Mouse (Mus musculus) CD8-positive naive resting alpha-beta T cell, adult 2 months (primary cell): ENCODE data around the gene Hsp90ab1.

Experiments used
- DNase-seq, 2 experiments: peaks; one replicate each; pipeline ENCODE4 v3.0.0; 2022; ENCODE audit warnings: low read depth in 2 of 2, low spot score in 2 of 2

Gene Hsp90ab1

GRCm38 (mm10) chr17:45573087-45573779 lies at the start of gene Hsp90ab1:
Gene Hsp90ab1 (minus strand): TSS chr17:45573271.
- peak; percentile 99 to 100 for DNase-seq

- no peak for DNase-seq
Measured at GRCm38 (mm10) chr17:45619386-45620256, 46.5 kb upstream of the Hsp90ab1 start.

DNA sequence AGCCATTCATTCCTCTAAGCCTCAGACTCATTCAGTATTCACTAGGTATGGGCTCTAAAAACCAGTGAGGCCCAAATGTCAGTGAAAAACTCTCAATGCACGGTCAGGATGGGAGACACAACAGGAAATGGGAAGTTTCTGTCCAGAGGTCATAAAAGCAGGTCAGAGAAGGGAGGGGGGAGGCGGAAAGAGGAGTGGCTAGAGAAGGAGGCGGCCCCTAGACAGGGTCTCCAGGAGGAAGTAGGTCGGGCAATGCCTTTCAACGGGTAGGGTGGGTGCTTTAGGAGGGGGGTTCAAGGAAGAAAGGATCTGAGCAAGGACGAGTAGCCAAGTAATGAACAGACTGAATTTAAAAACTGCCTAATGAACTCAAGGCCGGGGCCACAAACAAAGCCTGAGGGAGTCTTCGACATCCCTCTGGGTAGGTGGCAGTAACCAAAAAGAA lies 45.9 kb upstream of the Hsp90ab1 start:
- DNase-seq = no peak

GRCm38 (mm10) chr17:45617655-45618054 lies 44.6 kb upstream of the Hsp90ab1 start:
- DNase-seq = no peak

DNA sequence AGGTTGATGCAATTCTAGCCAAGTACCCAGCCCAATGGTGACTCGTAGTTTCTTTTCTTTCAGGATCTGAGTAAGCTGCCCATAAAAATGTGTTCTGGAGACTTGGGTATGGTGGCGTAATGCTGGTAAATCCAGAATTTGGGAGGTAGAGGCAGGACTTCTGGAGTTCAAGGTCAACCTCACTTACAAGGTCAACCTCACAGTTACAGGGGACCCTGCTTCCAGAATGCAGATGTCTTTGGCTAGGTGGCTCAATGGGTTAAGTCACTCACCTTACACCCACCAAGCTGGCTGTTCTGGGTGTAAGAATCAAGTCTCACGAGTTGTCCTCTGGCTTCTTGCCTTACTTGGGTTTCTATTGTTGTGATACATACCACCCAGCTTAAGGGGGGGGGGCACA lies 43.6 kb upstream of the Hsp90ab1 start:
- DNase-seq = no peak

- no peak for DNase-seq
Measured at GRCm38 (mm10) chr17:45616046-45616650, 43.1 kb upstream of the Hsp90ab1 start.

- no peak for DNase-seq
Measured at GRCm38 (mm10) chr17:45612921-45613320, 39.9 kb upstream of the Hsp90ab1 start.

- DNase-seq = no peak
Measured at GRCm38 (mm10) chr17:45612008-45612407, 38.9 kb upstream of the Hsp90ab1 start.

DNA sequence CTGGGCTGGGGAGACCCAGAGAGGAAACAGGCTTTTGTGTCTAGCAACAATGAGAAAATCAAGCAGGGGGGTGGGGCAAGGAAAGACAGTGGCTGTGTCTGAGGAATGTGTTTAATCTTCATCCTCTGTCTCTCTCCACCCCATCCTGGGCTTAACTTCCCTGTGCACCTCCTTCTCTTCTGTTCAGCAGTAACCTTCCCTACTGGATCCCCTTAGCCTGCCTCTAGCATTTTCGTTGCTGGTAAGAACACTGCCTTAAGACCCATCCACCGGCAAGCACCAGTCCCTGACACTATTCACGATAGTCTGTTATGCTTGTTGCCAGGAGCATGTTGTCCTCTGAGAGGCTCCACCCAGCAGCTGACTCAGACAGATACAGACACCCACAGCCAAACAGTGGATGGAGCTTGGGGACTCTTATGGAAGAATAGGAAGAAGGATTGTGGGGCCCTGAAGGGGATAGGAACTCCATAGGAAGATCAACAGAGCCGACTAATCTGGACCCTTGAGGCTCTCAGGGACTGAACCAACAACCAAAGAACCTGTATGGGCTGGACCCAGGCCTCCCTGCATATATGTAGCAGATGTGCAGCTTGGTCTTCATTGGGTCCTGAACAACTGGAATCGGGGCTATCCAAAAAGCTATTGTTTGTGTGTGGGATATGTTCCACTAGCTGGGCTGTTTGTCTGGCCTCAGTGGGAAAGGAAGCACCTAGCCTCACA lies 37.2 kb upstream of the Hsp90ab1 start:
- no peak for DNase-seq

GRCm38 (mm10) chr17:45608396-45608795 lies 35.3 kb upstream of the Hsp90ab1 start:
- no peak for DNase-seq

DNA sequence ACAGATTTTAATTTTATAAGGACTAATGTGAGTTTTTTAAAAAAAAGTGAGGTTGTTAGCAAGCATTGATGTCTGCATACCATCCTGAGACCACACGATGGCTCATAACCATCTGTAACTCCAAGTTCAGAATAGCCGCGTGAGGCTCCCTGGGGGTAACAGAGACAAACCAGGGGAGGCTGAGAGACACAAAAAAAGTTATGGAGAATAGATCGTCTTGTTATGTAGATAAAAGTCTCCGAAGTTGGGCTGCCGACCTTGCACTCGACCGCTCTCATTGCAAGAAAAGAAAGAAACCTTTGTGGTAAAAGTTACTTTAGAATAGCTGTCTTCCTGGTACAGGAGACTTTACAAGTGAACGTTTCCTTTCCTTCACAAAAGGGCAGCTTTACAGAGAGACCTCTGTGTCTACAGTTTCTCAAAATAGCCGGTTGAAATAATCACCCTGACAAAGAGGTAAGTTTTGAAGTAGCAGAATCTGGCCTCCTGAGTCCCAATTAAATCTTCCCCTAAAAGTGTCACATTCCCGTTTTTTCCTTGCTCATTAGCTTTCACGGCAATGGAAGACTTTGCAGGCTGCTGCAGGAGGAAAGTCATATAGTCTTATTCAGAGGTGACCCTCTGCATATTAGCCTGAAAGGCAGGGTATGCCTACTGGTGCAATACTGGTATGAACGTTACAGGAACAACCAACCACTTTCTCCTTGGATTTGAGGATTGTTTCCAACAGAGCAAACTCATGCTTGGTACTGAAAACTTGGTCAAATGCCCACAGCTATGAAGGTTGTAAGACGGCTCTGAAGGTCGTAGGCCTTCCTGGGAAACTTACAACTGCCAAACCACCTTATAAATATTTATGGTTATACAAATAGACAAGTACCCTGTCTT lies 34.2 kb upstream of the Hsp90ab1 start:
- no peak for DNase-seq

- no peak for DNase-seq
Measured at GRCm38 (mm10) chr17:45602984-45603383, 29.9 kb upstream of the Hsp90ab1 start.

DNA sequence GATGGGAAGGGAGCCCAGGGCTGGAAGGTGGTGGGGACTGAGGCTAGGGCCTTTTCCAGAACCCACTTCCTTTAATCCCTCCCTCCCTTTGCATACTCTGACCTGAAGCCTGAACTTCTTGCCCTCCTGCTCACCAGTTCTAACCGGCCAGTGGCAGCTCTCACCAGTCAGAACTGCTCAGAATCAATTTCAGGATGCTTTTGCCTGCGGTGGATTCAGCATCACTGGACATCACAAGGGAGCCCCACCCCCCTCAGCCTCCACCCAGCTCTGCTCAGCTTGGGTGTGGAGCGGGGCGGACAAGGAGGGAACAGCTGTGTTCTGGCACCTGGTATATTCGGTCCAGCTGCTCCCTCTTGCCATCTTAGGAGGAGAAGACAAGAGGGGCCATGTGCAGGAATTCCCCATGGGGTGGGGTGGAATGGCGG lies 28.8 kb upstream of the Hsp90ab1 start, which contains the start of gene Mymx:
Gene Mymx (minus strand): TSS at position 226 of the 428 bp plus-strand sequence.
- DNase-seq = no peak

GRCm38 (mm10) chr17:45601325-45601724 lies 28.3 kb upstream of the Hsp90ab1 start:
- DNase-seq = no peak

DNA sequence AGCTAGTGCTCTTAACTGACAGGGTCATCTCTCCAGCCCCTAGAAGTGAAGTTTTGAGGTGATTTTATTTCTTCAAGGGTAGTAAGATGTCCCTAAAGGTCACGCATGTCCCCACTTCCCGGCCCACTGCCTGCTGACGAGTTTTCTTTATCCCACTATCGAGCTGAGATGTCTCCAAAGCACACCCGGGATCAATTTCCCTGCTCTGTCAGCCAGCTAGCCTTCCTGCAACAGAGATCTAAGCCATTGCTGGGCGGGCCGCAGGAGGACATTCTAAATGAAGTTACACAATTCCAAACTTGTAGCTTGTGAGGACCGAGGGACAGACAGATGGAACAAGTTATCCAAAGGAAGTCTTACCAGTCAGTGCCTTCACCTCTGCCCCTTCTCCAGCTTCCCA lies 27.2 kb upstream of the Hsp90ab1 start:
- no peak for DNase-seq

DNA sequence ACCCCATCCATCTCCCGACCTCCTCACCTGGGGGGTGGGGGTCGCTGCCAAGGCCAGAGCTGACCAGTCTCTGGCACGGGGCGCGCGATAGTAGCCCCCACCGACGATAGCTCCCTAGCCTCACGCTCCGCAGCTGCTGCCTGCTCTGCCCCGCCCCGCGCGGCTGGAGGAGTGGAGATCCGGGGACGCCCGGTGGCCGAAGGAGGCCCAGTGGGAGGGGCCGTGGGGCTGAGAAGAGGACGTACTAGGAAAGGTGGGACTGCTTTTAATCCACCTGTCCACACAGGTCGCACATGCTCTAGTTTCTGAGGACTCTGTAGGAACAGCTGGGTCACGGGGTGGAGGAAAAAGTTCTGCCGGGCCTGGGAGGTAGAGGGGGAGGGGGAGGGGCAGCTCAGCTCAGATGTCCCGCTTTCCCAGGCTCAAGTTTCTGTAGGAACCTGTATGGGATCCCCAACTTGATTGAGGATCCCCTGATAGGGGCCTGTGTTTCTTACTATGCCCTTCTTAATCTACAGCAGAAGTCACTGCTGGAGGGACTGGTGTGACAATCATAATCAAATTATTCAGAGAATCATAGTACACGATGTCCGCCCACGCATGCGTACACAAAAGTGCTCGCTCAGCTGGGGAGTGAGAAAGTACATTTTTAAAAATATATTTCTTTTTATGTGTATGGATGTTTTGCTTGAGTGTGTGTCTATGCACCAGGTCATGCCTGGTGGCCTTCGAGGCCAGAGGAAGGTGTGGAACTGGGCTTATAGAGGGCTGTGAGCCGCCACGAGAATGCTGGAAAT lies 26.6 kb upstream of the Hsp90ab1 start, which contains the start of gene Slc29a1:
Gene Slc29a1 (minus strand): TSS at position 161 of the 797 bp plus-strand sequence.
- no peak for DNase-seq

GRCm38 (mm10) chr17:45598891-45599290 lies 25.8 kb upstream of the Hsp90ab1 start:
- no peak for DNase-seq

DNA sequence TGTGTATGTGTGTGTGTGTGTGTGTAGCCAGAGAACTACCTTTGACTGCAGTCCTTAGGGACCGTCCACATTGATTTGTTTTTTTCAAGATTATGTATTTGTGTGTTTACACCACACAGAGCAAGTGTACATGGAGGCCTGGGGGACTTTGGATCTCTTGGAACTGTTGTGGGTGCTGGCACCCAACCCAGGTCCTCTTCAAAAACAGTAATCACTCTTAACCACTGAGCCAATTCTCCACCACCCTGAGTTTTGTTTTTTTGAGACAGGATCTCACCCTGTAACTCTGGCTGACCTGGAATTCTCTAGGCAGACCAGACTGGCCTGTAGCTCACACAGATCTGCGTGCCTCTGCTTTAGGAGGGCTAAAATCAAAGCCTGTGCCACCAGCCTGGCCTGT lies 25.3 kb upstream of the Hsp90ab1 start:
- no peak for DNase-seq

DNA sequence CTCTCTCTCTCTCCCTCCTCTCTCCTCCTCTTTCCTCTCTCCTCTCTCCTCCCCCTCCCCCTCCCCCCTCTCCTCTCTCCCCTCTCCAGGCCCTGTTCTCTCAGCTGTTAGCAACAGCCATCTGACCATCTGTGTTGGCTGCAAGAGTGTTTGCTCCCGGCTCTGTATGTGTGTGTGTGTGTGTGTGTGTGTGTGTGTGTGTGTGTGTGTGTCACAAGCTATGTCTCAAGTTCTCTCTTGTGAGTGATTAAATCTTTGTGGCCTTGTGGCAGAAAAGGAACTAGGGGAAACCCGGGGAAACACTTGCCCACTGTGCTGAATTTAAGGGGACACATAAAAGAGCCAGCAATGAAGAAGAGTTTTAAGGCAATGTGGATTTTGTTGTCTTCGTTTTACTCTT lies 24.7 kb upstream of the Hsp90ab1 start:
- no peak for DNase-seq
